Mouse (Mus musculus) A20 (cell line): ENCODE measurements around the gene Mark3.
"Not testable (repeated sequence)": the region's sequence is repeated elsewhere in the genome, so short reads cannot be mapped to it uniquely, and the experiment has no call there.

Experiments used
- DNase-seq: peaks from one replicate; pipeline ENCODE4 v3.0.0-alpha.2; 2011; ENCODE audit warnings: low read depth, low spot score

Mark3 gene

GRCm38 (mm10) chr12:111574074-111574886 lies at the start of gene Mark3:
TSS of gene Mark3 (plus strand) at chr12:111574523.
- peak; percentile 97 for DNase-seq

- no peak for DNase-seq
These were observed 49.4 kb upstream of the Mark3 start for GRCm38 (mm10) chr12:111524883-111525282.

GRCm38 (mm10) chr12:111527643-111528281 lies 46.6 kb upstream of the Mark3 start:
- DNase-seq: no peak

DNA sequence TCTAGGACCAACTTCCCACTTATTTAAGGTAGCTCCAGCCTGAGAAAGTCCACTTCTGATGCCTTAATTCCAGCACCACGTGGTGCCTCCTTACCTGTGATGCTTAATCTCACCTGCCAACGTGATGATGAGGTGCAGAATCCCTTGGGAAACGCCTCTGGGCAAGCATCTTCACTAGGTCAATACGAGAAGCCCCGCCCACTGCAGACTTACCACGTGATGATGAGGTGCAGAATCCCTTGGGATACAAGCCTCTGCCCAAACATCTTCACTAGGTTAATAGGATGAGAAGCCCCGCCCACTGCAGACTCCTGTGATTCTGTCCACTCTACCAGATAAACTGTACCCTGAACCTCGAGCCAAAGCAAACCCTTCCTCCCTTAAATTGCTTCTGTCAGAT lies 45.1 kb upstream of the Mark3 start:
- DNase-seq: no peak

GRCm38 (mm10) chr12:111533096-111533794 lies 41.1 kb upstream of the Mark3 start:
- no peak for DNase-seq

DNA sequence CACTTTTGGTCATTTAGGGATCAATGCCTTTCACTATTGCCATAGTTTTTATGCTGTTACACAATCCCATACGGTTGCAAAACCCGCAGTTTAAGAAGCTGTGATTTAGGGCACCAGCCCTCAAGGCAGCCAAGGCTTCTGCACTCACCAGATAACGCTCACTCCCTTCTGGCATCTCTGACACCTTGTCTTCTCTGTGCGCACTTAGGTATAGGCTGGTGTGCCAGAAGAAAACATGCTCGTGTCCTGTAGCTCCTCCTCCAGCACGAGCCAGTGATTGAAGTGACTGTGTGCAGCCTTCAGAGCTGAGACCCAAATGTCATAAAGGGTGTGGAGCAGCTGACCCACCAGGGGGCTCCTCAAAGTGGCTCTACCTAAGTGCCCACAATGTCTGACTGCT lies 39.0 kb upstream of the Mark3 start:
- DNase-seq: no peak

GRCm38 (mm10) chr12:111535762-111536161 lies 38.6 kb upstream of the Mark3 start:
- DNase-seq: peak; percentile 79

- DNase-seq: peak; percentile 65
These were observed 37.6 kb upstream of the Mark3 start for GRCm38 (mm10) chr12:111536746-111537145.

DNA sequence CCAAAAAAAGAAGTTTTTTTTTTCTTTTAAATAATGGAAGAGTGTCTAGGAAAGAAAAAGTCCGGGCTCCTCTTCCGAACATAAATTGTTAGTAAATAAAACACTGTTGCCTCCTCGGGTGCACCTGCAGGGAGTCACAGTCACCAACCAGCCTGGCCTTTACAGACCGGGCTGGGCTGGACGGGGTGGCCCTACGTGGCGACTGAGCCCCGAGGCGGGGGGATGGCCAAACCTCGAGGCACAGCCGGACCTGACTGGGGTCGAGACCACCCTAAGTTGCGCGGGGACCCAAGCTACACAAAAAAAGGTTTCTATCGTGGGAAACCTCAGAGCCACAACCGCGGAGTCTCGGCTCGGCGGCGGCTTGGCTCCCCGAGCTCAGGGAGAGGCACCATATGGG lies 37.0 kb upstream of the Mark3 start:
- no peak for DNase-seq

DNA sequence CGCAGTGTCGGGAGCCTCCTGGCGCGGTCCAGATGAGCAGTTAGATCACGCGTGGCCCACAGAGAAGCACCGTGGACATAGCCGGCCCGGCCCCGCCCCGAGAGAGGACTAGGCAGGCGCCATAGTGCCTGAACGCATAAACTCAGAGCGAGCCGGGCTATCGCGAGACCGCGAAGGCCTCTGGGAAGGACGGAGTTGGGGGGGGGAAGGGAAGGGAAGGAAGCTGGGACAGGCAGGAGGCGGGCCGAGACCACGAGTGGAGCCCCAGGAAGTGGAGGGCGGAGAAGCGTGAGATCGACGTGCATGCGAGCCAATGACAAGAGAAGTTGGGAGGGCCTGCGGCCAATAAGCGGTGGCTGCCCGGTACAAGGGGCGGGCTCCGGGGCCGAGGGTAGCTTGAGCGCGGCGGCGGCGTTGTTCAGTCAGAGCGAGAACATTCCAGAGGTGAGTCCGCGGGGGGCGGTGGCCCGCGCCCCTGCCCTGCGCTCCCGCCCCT lies 36.5 kb upstream of the Mark3 start, which contains the start of gene Eif5:
TSS of gene Eif5 (plus strand) at position 221 of the 496 bp plus-strand sequence.
- DNase-seq: peak; percentile 100

DNA sequence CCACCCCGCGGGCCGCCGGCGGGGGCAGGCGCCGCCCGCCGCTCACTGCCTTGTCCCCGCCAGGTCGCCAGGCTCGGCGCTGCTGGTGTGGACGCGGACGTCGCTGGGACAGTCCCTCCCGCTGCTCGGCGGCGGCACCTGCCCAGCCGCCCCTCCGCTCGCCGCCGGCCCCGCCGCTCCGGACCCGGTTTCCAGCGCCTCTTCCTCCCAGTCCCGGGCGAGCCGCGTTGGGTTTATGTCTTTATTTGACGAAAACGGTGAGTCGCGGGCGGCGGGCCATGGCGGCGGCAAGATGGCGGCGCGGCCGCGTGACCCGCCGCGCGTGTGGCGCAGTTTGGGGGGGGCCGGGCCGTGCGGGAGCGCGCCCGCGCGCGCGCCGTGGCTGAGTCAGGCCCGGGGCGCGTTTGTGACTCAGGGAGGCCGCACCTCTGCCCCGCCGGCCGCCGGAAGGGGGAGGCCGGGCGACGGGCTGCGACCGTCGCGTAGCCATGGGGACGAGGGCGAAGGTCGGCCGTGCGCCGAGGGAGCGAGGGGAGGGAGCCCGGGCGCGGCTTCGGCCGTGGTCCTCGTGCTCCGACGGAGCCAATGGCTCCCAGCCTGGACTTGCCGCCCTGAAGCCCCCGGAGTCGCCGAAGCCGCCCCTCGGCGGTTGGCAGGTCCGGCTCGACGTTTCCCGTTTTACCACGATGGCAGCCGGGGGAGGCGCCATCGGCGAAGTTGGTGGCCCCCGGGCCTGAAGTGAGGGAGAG lies 35.9 kb upstream of the Mark3 start:
- DNase-seq: peak; percentile 75

DNA sequence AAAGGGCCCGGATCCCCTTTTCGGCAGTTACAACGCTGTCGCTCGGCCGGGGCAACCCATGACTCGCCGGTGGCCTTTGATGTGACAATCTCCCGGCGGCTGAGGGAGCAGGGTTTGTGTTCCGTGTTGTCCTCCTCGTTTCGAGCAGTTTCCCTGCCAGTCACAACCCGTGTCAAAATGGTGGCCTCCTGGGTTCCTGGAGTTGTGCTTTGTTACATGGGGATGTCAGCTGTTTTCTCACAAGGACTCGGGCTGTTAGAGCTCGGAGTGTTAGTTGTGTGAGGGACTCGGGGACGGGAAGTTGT lies 35.3 kb upstream of the Mark3 start:
- no peak for DNase-seq

- DNase-seq: no peak
These were observed 27.3 kb upstream of the Mark3 start for GRCm38 (mm10) chr12:111547070-111547469.

GRCm38 (mm10) chr12:111548555-111549289 lies 25.6 kb upstream of the Mark3 start:
- no peak for DNase-seq

GRCm38 (mm10) chr12:111550679-111551078 lies 23.6 kb upstream of the Mark3 start:
- no peak for DNase-seq

DNA sequence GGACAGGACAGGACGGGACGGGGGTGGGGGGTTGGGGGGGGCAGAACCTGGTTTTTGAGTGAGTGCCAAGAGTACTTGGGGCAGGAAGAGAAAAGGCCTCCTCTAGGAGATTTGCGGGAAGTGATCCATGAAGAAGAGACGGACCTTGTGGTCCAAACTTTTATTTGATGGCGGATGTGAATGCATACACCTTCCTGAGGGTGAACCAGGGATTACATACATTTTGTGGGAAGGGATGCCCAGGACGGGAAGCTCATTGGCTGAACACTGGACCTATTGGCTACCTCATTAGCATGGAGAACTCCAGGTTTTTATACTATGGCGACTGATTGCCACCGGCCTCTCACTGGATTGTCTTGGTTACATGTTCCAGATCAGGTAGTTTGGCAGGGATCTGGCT lies 22.0 kb upstream of the Mark3 start:
- DNase-seq: no peak

DNA sequence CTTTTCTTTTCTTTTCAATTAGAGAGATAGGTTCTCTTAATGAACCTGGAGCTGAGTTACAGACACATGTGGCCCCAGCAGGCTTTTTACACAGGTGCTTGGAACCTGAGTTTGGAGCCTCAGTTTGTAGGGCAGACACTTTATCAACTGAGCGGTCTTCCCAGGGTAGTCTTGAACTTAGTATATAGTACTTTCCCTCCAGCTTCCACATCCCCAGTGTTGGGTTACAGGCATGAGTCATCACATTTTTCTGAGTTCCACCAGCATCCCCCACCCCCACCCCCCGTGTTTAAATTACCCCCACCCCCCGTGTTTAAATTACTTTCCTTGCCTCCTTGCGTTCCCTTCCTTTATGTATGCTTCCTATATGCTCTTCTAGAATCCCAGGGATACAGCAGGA lies 19.0 kb upstream of the Mark3 start:
- no peak for DNase-seq

DNA sequence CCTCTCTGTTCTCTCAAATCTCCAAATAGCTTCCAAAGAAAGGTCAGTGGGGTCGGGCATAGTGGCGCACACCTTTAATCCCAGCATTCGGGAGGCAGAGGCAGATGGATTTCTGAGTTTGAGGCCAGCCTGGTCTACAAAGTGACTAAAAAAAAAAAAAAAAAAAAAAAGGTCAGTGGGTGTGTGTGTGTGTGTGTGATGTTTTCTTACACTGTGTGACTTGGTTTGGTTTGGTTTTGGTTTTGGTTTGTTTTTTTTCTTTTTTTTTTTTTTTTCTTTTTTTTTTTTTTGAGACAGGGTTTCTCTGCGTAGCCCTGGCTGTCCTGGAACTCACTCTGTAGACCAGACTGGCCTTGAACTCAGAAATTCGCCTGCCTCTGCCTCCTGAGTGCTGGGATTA lies 18.4 kb upstream of the Mark3 start:
- not testable (repeated sequence) for DNase-seq

GRCm38 (mm10) chr12:111557538-111557937 lies 16.8 kb upstream of the Mark3 start:
- no peak for DNase-seq

DNA sequence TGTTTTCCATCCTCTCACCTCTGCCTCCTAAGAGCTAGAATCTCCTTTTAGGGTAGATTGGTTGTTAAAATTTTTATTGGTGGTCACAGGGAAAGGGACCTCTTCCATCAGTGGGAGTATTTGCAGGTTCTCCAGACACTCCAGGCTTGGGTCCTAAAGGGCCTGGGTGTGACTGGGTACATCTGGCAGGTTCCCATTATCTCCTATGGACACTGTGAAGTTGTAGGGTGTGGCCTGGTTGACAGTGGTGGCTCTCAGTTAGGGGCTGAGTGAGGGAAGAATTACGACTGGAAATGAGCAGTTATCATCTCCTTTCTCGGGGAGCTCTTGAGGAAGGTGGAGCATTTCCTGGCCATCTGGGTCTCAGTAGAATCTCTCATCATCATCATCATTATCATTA lies 15.7 kb upstream of the Mark3 start:
- no peak for DNase-seq

DNA sequence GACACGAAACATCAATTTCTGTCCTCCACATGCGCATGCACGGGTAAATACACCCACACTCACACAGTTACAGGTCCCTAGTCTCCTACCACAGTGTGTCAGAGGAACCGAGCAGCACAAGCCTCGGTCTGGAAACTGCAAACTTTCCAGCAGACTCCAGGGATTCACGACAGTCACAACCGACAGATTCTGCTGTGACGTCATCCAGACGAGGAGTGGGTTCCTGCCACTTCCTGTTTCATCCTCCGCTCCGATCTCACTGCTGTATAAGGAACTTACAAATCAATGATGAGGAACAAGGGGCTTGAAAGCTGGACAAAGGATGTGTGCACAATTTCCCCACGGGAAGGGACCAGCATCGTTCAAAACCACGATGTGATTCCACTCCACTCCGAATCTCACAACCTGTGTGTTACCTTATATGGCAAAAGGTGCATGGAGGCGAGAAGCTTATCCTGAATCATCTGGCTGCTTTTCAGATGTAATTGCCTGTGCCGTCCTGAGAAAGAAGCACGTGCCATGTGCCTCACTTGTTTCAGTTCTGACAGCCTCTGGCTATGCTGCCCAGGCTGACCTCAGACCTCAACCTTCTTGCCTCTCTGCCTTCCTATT lies 14.6 kb upstream of the Mark3 start:
- DNase-seq: peak; percentile 85
